Mouse (Mus musculus) mouse trophoblast stem cell (cell line): ENCODE data around the gene 1810055G02Rik.

ENCODE experiments used
- in situ Hi-C, 2 experiments: fragments of 300-500 bp; cut with MseI, MboI; formaldehyde crosslinking; loops; 2 replicates in 1 of 2; 3 replicates in 1 of 2; pipeline ENCODE4 v1.15.1; 2025

Gene 1810055G02Rik

DNA sequence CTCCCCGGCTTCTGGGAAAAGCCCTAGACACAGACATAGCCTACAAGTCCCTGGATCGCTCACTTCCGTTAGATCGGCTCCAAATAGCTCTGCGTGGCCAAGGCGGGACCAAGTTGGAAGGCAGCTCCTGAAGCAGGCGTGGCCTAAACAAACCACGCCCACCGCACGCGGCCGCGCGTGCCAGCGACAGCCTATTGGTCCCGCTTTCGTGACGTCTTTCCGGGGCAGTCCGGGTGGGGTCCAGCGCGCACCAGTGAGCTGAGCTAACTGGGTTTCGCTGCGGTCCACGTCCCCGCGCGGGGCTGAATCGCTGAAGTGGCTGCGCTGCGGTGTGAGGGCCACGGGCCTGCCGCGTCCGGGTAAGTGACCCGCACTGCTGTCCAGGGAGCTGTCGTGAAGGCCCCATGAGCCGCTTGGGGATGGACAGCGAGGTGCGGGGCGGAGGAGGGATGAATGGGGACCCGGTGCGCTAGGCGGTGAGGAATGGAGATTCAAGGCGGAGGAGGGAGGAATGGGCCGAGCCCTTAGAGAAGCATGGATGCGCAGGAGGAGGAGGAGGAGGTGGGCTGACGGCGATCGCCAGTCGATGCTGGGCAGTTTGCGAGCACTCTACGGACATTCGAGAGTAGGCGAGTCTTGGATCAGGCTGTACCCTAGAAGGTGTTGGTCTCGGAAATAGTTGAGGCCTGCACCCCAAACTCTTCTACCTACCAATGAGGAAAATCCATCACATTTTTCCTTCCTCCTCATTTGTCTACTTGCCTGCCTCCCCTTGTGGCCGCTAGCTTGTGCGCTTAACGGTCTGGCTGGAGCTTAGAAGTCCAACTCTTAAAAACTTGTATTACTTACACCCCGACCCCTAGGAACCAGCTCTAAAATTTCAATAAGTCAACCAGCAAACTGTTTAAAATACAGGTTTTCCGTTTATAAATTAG, at the start of gene 1810055G02Rik:
Gene 1810055G02Rik (plus strand): TSS at position 216 of the 935 bp plus-strand sequence.
- in situ Hi-C loops, result no loop called here

DNA sequence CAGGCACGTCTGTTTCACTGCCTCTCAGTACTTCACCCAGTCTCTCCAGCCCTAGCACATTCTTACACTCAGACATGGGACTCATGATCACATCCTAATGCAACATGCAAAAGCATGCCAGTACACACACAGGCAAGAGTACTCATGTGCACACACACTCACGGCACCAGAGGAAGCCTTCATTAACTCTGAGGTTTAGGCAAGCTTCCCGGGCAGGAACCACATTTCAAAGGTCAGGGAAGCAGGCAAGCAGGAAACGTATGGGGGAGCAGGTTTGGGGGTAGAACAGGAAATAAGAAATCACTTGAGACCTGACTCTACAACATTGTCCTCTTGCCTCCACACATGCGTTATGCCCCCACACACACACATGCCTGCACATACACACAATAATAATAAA, 42.6 kb upstream of the 1810055G02Rik start:
- in situ Hi-C loops, result no loop called here

DNA sequence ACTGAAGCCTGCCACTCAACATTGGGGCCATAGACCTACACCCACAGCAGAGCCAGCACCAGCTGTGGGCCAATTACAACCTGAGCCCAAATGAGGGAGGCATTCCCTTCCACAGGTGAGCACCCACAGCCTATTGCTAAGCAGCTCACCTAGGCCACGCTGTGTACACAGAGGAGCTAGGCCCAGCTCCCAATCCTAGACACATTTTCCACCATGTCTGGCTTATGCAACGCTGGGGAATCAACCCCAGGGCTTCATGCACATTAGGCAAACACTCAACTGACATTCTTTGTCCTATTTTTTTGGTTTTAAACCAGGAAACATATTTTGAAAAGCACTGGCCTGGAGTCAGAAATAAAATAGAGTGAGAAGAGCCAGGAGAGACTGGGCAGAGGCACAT, 41.5 kb upstream of the 1810055G02Rik start:
- in situ Hi-C loops, result no loop called here

DNA sequence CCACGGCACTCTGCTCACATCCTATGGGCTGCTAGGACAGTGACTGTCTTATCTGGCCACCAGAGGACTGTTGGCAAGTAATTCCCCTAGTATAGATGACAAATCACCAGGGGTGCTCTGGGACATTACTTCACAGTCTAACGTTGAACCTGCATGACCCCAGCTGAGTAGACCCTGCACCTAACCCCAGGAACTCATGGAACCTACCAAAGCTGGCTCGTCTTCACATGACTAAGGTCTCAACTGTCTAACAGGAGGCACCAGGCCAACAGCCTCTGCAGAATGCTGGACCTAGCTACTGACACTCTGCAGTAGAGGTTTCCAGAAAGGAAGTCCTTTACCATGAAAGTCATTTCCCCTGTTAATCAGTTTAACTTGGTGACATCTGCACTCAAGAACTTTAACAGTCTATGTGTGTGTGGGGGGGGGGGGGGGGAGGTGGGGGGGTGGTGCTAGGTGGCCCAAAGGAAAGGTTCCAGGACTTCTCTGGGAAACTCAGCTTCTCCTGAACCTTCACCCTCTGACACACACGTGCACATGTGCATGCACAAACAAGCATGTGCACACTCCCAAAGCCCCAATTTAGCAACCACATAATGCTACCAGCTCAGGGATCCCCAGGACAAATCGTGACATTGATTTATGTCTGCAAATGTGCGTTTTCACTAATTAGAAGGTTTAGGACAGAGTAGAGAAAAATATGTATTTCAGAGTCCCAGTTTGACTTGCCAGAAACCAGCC, 40.8 kb upstream of the 1810055G02Rik start:
- in situ Hi-C loops, result no loop called here

DNA sequence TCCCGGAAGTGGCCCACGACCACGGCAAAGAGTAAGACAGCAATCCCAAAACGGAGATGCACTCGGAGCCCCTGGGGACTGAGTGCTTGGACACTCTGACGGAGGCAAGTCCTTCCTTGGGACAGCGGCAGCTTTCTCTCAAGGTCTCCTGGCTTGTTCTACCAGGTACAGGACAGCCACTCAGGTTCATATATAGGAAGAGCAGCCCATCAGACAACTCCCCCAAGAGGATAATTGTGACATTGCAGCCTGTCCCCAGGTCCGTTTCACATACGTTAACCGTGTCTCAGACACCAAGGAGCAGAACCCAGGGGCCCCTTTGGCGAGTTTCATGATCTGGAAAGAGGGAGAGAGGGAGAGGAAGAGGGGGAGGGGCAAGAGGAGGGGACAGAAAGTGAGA, 40.1 kb upstream of the 1810055G02Rik start:
- in situ Hi-C loops, result no loop called here

DNA sequence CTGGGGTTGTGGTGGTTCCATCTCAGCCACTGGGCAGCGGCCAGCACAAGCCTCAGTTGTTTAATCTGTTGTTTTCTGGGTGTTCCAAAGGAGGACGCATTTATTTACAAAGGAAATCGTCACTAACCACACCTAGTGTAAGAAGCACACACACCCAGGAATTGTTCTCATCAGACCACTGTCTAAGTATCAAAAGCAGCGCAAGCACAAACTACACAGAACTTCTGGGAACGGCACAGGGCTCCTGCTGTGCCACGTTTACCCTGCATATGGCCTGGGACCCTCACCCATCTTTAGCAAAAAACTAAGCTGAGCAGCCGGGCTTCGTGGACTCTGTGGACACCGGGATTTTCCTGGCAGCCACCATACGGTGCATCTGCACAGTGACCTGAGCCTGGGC, 39.5 kb upstream of the 1810055G02Rik start:
- in situ Hi-C loops, result no loop called here

DNA sequence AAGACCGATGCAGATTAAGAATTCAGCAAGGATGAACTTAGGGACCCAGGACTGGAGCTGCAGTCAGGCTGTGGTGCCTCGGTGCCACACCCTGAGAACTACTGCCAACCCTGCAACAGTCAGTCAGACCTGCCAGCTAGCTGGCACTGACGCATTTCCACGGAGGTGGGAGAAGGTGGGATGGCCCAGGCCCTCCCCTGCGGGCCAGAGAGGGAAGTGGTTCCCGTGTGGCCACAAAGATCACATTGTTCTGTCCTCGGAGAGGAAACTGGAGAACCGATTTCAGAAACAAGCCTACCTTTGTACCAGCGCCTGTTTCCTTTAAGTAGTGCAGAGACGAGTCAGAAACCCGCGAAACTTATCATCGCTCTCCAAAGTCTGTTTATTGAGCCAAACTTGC, 39.0 kb upstream of the 1810055G02Rik start:
- in situ Hi-C loops, result no loop called here

DNA sequence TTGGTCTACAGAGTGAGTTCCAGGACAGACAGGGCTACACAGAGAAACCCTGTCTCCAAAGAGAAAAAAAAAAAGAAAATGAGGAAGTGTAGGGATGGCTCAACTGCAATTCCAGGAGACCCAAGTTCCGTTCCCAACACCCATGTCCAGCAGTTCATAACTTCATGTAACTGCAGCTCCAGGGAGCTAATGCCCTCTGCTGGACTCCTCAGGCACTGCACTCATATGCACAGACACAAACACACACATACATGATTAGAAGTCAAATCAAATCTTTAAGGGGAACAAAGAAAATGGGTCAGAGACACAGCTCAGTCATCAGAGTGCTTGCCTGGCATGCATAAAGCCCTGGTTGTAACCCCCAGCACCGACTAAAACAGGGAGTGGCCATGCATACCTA, 34.9 kb upstream of the 1810055G02Rik start:
- in situ Hi-C loops, result no loop called here

DNA sequence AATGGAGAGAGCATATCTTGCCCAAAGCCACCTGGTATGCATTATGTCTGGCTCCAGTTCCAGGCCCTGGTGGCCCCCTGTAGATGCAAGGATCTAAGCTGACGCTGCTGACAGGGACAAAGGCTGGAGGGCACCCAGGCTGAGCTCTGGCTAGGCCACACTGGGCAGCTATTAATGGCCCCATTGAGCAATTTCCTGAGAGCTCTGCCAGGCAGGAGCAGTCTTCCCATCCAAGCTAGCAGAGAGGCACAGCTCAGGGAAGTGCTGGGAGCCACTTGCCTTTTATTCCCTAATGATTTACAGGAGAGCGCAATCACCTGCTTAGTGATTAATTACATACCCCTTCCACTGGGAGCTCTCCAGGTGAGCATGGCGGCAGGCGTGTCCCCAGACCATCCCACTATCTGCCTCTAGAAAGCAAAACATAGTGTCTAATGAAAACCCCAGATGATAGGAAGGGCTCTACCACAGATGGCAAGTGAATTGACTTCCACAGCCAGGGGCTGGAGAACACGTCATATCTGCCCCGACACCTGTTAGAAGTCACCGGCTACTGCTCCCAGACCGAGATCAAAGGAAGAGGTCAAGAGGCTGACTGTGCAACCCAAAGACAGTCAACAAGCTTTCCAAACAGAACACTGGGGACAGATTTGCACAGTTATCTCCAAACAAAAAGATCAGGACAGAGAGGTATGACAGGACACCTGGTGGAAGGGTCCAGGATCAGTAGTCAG, 33.8 kb upstream of the 1810055G02Rik start:
- in situ Hi-C loops, result no loop called here

DNA sequence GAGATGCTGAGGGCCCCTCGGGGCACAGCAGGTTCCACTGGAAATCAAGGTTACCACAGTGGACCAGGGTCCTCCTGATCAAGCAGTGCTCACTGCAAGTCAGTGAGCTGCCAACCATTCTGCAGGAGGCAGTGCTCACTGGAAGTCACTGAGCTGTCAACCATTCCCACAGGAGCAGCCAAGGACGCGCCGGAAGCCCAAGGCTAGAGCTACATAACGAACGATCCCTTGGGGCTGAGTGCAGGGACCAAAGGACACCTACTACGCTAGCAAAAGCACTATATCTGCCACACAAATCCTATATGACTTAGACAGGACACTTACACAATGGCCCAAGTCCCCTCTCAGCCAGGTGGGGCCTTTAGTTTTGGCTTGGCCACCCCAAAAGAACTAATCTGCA, 27.4 kb upstream of the 1810055G02Rik start:
- in situ Hi-C loops, result no loop called here

DNA sequence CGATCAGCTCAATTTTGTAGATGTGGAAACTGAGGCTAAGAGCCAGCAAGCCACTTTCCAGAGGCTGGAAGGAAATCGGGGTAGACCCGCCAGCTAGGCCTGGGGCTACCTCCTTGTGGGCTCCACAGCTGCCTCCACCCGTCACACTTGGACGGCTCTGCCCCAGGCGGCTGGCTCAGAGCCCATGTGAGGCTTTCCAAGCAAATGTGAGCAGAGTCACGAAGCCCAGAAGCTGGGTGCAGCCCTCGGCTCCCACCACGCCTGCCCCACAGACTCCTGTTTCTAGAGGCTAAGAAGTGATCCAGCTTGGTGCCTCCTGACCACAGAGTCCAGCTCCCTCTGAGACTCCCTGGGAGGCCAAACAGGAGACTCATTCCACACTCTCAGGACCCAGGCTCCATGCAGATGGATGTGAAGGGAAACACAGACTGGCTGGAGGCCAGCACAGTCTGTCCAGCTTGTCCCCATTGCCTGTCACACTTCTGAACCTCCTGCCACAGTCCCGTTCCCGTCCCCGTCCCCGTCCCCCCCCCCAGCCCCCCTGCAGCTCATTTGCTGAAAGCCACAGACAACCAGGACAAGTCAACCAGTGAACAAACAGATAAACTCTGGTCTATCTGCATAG, 26.7 kb upstream of the 1810055G02Rik start:
- in situ Hi-C loops, result no loop called here

DNA sequence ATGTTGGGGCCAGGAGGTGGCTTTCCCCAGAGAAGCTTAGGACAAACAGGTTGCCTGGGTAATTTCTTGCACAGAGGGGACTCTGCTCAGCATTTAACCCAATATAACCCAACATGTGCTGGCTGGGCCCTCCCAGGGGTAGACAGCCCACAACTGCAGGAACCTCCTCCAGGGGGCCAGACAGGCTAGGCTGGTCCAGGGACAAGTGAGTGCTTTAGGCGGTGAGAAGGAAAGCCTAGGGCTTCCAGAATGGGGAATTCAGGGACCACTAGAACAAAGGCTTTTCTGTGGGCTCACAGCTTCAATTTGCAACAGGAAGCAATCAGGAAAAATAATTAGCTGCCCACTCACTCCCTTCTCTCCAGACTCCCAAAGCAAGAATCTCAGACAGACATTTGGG, 23.7 kb upstream of the 1810055G02Rik start:
- in situ Hi-C loops, result no loop called here

DNA sequence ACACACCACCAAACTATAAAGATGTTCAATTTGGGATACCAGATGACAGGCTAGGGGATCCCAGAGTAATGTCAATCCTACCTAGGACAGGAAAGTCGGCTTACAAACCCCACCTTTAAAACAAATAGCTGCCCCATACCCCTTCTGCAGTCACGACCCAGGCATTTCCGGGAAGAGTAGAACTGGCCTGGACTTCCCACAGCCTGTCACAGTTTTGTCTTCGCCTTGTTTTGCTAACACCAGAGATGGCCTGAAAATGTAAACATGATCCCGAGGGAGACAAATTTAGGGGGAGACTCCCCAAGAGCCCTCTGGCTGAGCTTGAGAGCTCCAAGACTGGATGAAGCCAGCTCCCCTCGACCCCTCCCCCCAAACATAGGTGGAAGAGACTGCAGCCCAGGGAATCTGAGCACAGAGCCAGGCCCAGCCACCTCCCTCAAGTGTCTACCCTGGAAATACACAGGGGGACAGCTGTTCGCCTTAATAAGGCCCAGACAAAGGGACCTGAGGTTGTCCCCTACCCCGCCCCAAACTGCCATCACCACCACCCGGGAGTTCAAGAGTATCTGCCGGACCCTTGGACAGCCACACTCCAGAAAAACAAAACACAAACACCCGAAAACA, 23.0 kb upstream of the 1810055G02Rik start:
- in situ Hi-C loops, result no loop called here

DNA sequence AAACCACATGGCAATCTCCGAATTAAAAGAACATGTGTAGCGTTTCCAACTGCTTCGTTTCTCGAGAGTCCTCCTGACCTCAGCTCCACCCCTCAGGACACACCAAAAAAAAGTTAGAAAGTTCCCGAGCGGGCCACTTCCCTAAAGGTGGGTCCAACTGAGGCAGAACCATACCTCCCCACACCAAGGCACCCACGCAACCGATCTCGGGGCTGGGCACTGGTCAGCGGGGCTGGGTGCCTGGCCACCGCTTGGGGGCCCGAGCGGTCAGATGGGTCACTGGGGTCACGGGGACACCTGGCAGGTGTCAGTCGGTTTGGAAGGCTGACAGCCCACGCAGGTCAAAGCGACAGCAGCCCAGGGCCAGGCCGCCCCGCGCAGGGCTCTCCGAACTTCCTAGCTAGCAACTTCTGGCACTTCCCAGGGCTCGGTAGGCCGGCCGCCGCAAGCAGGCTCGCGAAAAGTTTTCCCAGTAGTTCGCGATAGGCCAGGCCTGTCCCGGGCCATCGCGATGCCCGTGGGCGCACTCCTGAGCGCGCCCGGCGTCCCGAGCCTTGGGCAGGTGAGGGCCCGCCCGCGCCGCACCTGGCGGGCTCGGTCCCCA, 22.4 kb upstream of the 1810055G02Rik start:
- in situ Hi-C loops, result no loop called here

DNA sequence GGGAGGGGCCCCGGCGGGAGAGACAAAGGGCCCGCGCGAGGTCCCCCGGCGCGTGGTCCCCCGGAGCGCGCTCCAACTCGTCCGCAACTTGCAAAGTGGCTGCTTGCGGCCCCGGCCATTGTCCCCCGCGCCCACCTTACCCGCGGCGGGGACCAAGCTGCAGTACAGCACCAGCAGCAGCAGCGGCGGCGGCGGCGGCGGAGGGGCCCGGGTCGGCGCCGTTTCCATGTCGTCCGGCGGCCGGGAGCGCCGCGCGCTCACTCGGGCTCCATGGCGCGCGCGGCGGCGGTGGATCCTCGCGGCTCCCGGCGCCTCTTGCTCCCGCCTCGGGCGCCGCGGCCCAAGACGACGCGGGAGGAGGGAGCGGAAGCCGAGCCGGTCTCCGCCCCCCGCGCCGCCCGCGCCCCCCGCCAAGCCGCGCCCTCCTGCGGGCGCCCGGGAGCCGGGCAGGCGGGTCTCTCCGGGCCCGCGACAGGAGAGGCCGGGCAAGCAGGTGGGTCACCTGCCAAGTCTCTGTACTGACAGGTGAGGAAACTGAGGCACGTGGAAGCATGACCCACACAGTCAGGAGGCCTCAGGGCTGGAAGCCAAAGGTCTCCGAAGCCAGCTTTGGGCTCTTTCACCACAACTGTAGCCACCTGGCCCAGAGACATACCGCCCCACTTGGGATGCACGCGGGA, 21.7 kb upstream of the 1810055G02Rik start, which contains the start of gene Lrp5:
Gene Lrp5 (minus strand): TSS at position 350 of the 680 bp plus-strand sequence.
- in situ Hi-C loops, result no loop called here

DNA sequence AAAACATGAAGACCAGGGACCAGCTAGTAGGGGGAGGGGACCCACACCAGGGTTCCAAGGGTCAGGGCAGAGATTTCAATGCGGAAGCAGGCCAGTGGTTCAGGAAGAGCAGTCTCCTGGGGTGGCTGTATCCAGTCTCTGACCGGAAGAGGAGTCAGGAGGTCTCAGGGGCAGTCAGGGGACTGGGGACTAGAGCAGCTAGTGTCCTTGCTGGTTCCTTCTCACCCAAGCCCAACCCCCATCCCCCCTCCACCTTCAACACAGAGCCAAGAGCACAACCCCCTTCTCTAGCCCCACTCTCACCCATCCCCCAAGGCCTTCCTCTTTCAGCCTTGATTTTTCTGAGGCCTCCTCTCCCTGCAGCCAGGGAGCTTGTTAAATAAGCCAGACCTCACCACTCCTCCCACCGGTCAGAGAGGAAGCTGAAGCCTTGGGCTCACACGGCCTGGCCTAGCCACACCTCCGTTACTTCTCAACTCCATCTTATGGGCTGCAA, 20.4 kb upstream of the 1810055G02Rik start:
- in situ Hi-C loops, result no loop called here

DNA sequence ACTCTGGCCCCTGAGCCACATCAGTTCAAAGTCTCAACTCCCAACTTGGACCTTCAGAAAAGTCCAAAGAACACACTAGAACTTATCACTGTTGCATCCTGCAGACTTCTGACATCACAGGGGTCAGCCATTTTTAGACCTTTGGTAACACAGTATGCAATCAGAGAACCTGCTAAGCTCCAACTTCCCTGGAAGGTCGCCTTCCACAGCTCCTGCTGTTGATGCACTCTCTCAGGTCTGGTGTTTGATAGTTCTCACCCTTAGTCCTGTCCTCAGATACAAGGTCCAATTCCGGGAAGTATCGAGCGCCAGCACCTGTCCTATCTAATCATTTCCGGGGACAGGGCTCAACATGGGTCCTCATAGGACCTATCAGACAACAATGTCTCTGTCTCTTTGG, 16.8 kb upstream of the 1810055G02Rik start:
- in situ Hi-C loops, result no loop called here

DNA sequence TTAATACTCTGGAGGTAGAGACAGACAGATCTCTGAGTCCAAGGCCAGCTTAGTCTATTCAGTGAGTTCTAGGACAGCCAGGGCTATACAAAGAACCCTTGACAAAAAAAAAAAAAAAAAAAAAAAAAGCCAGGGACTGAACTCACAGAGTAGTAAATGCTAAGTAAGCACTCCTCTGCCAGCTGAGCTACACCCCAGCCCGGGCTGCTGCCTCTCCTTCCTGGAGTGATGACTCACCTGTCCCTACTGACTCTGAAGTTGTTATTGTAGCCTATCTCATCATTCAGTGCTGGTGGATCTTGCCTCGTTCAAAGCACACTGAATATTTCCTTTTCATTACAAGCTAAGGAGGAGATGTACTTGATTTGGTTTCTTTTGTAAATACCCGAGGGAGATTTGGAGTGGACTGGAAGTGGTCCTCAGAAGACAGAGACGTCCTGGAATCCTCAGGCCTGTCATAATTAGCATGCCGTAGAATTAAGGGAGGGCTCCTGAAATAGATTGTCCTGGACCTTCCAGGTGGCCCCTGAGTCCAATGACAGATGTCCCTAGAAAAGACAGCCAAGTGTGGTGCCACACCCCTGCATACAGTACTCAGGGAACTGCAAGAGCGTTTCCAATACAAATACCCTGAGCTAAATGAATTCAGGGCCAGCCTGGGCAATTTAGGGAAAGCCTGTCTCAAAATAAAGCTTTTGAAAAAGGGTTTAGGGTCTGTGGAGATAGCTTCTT, 15.5 kb upstream of the 1810055G02Rik start:
- in situ Hi-C loops, result no loop called here

DNA sequence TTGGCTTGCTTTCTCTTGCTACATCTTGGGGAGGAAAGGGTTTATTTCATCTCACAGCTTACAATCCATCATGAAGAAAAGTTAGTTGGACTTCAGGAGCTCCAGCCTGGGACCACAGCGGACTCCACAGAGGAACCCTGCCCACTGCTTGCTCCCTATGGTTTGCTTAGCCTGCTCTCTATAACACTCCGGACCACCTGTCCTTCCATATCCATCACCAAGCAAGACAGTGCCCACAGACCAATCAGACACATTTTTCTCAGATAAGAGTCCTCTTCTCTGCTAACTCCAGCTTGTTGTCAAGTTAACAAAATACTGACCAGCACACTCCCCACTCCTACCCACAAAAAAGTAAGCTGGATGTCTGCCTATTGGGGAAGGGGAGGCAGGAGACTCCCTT, 13.6 kb upstream of the 1810055G02Rik start:
- in situ Hi-C loops, result no loop called here
